Mouse (Mus musculus): ENCODE measurements at regions not wholly inside any gene's neighbourhood (a gene's known extent, or its start where the extent isn't known, plus 50 kb on each side); places are given as distances from the start of the nearest gene placed in this dataset.

GRCm38 (mm10) chr4:26841761-26842160 lies 495.1 kb upstream of the Manea start:
- DNase-seq (ENCODE audit: low spot score) (no peak), ATAC-seq (ENCODE audit: insufficient number of reproducible peaks, low FRiP score, low TSS enrichment, low read depth) (no peak)
- no peak overlapping the region for H3K27ac ChIP-seq (replicated peaks; ENCODE audit: low read depth, low read length)
- H3K4me3 ChIP-seq (ENCODE audit: low read depth, low read length), result no peak overlapping the region
- 81% methylated on average over 1 of the region's 1 CpGs for WGBS
- H3K27me3 ChIP-seq (ENCODE audit: control insufficient read depth, insufficient read depth, low read length), result no peaks in the 10 kb centered on the region
- no peak overlapping the region for H3K4me2 ChIP-seq (ENCODE audit: low read depth, severe bottlenecking)
- no peaks in the 10 kb centered on the region for H3K4me1 ChIP-seq (ENCODE audit: control insufficient read depth, insufficient read depth, low read length)
- no peaks in the 10 kb centered on the region for H3K9me3 ChIP-seq (ENCODE audit: control insufficient read depth, low read length)
- H3K36me3 ChIP-seq (ENCODE audit: control insufficient read depth, insufficient read depth, low read length), result no peaks in the 10 kb centered on the region
- no peak overlapping the region for H3K9ac ChIP-seq (ENCODE audit: low read length)

- Histone ChIP-seq H3K27ac (replicated peaks; ENCODE audit: low read depth, low read length) (no peak overlapping the region), H3K9ac (ENCODE audit: low read length) (no peak overlapping the region), H3K27me3 (ENCODE audit: control insufficient read depth, insufficient read depth, low read length) (no peaks in the 10 kb centered on the region), H3K9me3 (ENCODE audit: control insufficient read depth, low read length) (no peaks in the 10 kb centered on the region), H3K4me1 (ENCODE audit: control insufficient read depth, insufficient read depth, low read length) (no peaks in the 10 kb centered on the region), H3K4me3 (ENCODE audit: low read depth, low read length) (no peak overlapping the region), H3K4me2 (ENCODE audit: low read depth, severe bottlenecking) (no peak overlapping the region), H3K36me3 (ENCODE audit: control insufficient read depth, insufficient read depth, low read length) (no peaks in the 10 kb centered on the region)
- 86% methylated on average over 3 of the region's 3 CpGs for WGBS
- ATAC-seq (ENCODE audit: insufficient number of reproducible peaks, low FRiP score, low TSS enrichment, low read depth) (no peak), DNase-seq (ENCODE audit: low spot score) (no peak)
Measured at GRCm38 (mm10) chr4:26800831-26801230, 454.1 kb upstream of the Manea start.

GRCm38 (mm10) chr4:26793181-26793824 lies 446.6 kb upstream of the Manea start:
- 92% methylated on average over 1 of the region's 1 CpGs for WGBS
- H3K36me3 ChIP-seq (ENCODE audit: control insufficient read depth, insufficient read depth, low read length), result no peaks in the 10 kb centered on the region
- DNase-seq (ENCODE audit: low spot score) (no peak), ATAC-seq (ENCODE audit: insufficient number of reproducible peaks, low FRiP score, low TSS enrichment, low read depth) (no peak)
- no peaks in the 10 kb centered on the region for H3K4me1 ChIP-seq (ENCODE audit: control insufficient read depth, insufficient read depth, low read length)
- H3K4me3 ChIP-seq (ENCODE audit: low read depth, low read length), result no peak overlapping the region
- H3K9ac ChIP-seq (ENCODE audit: low read length), result no peak overlapping the region
- no peak overlapping the region for H3K4me2 ChIP-seq (ENCODE audit: low read depth, severe bottlenecking)
- H3K27me3 ChIP-seq (ENCODE audit: control insufficient read depth, insufficient read depth, low read length), result no peaks in the 10 kb centered on the region
- no peak overlapping the region for H3K27ac ChIP-seq (replicated peaks; ENCODE audit: low read depth, low read length)
- no peaks in the 10 kb centered on the region for H3K9me3 ChIP-seq (ENCODE audit: control insufficient read depth, low read length)

GRCm38 (mm10) chr4:26767896-26768295 lies 421.2 kb upstream of the Manea start:
- ATAC-seq (ENCODE audit: insufficient number of reproducible peaks, low FRiP score, low TSS enrichment, low read depth) (no peak), DNase-seq (ENCODE audit: low spot score) (no peak)
- Histone ChIP-seq H3K4me1 (ENCODE audit: control insufficient read depth, insufficient read depth, low read length) (no peaks in the 10 kb centered on the region), H3K27ac (replicated peaks; ENCODE audit: low read depth, low read length) (no peak overlapping the region), H3K27me3 (ENCODE audit: control insufficient read depth, insufficient read depth, low read length) (no peaks in the 10 kb centered on the region), H3K9ac (ENCODE audit: low read length) (no peak overlapping the region), H3K4me2 (ENCODE audit: low read depth, severe bottlenecking) (no peak overlapping the region), H3K4me3 (ENCODE audit: low read depth, low read length) (no peak overlapping the region), H3K9me3 (ENCODE audit: control insufficient read depth, low read length) (no peaks in the 10 kb centered on the region), H3K36me3 (ENCODE audit: control insufficient read depth, insufficient read depth, low read length) (no peaks in the 10 kb centered on the region)
- WGBS, result 88% methylated on average over 2 of the region's 2 CpGs

GRCm38 (mm10) chr4:26766235-26767228 lies 419.8 kb upstream of the Manea start:
- no peaks in the 10 kb centered on the region for H3K27me3 ChIP-seq (ENCODE audit: control insufficient read depth, insufficient read depth, low read length)
- H3K9ac ChIP-seq (ENCODE audit: low read length), result no peak overlapping the region
- ATAC-seq (ENCODE audit: insufficient number of reproducible peaks, low FRiP score, low TSS enrichment, low read depth), result no peak
- H3K27ac ChIP-seq (replicated peaks; ENCODE audit: low read depth, low read length), result no peak overlapping the region
- 59% methylated on average over 16 of the region's 16 CpGs for WGBS
- no peaks in the 10 kb centered on the region for H3K36me3 ChIP-seq (ENCODE audit: control insufficient read depth, insufficient read depth, low read length)
- H3K4me3 ChIP-seq (ENCODE audit: low read depth, low read length), result no peak overlapping the region
- no peaks in the 10 kb centered on the region for H3K9me3 ChIP-seq (ENCODE audit: control insufficient read depth, low read length)
- no peaks in the 10 kb centered on the region for H3K4me1 ChIP-seq (ENCODE audit: control insufficient read depth, insufficient read depth, low read length)
- no peak overlapping the region for H3K4me2 ChIP-seq (ENCODE audit: low read depth, severe bottlenecking)
- DNase-seq (ENCODE audit: low spot score), result no peak

- no peak overlapping the region for H3K4me3 ChIP-seq (ENCODE audit: low read depth, low read length)
- no peaks in the 10 kb centered on the region for H3K27me3 ChIP-seq (ENCODE audit: control insufficient read depth, insufficient read depth, low read length)
- no peaks in the 10 kb centered on the region for H3K4me1 ChIP-seq (ENCODE audit: control insufficient read depth, insufficient read depth, low read length)
- H3K36me3 ChIP-seq (ENCODE audit: control insufficient read depth, insufficient read depth, low read length), result no peaks in the 10 kb centered on the region
- H3K27ac ChIP-seq (replicated peaks; ENCODE audit: low read depth, low read length), result no peak overlapping the region
- DNase-seq (ENCODE audit: low spot score) (no peak), ATAC-seq (ENCODE audit: insufficient number of reproducible peaks, low FRiP score, low TSS enrichment, low read depth) (no peak)
- no peak overlapping the region for H3K9ac ChIP-seq (ENCODE audit: low read length)
- 92% methylated on average over 3 of the region's 3 CpGs for WGBS
- H3K9me3 ChIP-seq (ENCODE audit: control insufficient read depth, low read length), result no peaks in the 10 kb centered on the region
- no peak overlapping the region for H3K4me2 ChIP-seq (ENCODE audit: low read depth, severe bottlenecking)
Measured at GRCm38 (mm10) chr4:26740815-26741214, 394.1 kb upstream of the Manea start.

- no peak overlapping the region for H3K4me3 ChIP-seq (ENCODE audit: low read depth, low read length)
- H3K9ac ChIP-seq (ENCODE audit: low read length), result no peak overlapping the region
- no peaks in the 10 kb centered on the region for H3K27me3 ChIP-seq (ENCODE audit: control insufficient read depth, insufficient read depth, low read length)
- no peaks in the 10 kb centered on the region for H3K9me3 ChIP-seq (ENCODE audit: control insufficient read depth, low read length)
- no peaks in the 10 kb centered on the region for H3K36me3 ChIP-seq (ENCODE audit: control insufficient read depth, insufficient read depth, low read length)
- WGBS, result 89% methylated on average over 3 of the region's 3 CpGs
- ATAC-seq (ENCODE audit: insufficient number of reproducible peaks, low FRiP score, low TSS enrichment, low read depth), result no peak
- no peak overlapping the region for H3K27ac ChIP-seq (replicated peaks; ENCODE audit: low read depth, low read length)
- H3K4me2 ChIP-seq (ENCODE audit: low read depth, severe bottlenecking), result no peak overlapping the region
- DNase-seq (ENCODE audit: low spot score), result no peak
- no peaks in the 10 kb centered on the region for H3K4me1 ChIP-seq (ENCODE audit: control insufficient read depth, insufficient read depth, low read length)
Measured at GRCm38 (mm10) chr4:26736381-26736780, 389.7 kb upstream of the Manea start.

GRCm38 (mm10) chr4:26714437-26714836 lies 367.7 kb upstream of the Manea start:
- Histone ChIP-seq H3K27me3 (ENCODE audit: control insufficient read depth, insufficient read depth, low read length) (no peaks in the 10 kb centered on the region), H3K9me3 (ENCODE audit: control insufficient read depth, low read length) (no peaks in the 10 kb centered on the region), H3K4me3 (ENCODE audit: low read depth, low read length) (no peak overlapping the region), H3K4me2 (ENCODE audit: low read depth, severe bottlenecking) (no peak overlapping the region), H3K36me3 (ENCODE audit: control insufficient read depth, insufficient read depth, low read length) (no peaks in the 10 kb centered on the region), H3K4me1 (ENCODE audit: control insufficient read depth, insufficient read depth, low read length) (no peaks in the 10 kb centered on the region), H3K9ac (ENCODE audit: low read length) (no peak overlapping the region), H3K27ac (replicated peaks; ENCODE audit: low read depth, low read length) (no peak overlapping the region)
- DNase-seq (ENCODE audit: low spot score), result no peak
- ATAC-seq (ENCODE audit: insufficient number of reproducible peaks, low FRiP score, low TSS enrichment, low read depth), result no peak
- 71% methylated on average over 3 of the region's 3 CpGs for WGBS

All from limb, embryonic 11.5 days (tissue).